Mouse (Mus musculus) gastrocnemius, postnatal 4 days (tissue): ENCODE measurements around the gene Plcb3. TPM values are rescaled to one million over a fixed set of nuclear protein-coding genes. Genes with fewer than 3 reads are reported as not detected.
A peak's percentile ranks its signal among the peaks of the same experiment; 100 is the strongest.

Experiments used
- DNase-seq, 2 experiments: peaks; one replicate each; pipeline ENCODE4 v3.0.0; 2021 to 2022; ENCODE audit warnings: low spot score in 2 of 2, mixed read lengths in 2 of 2
- long read RNA-seq, 2 experiments: library from polyadenylated mRNA; stranded (forward); transcript quantifications; one replicate each; pipeline ENCODE4 v2.0.0; 2021
- total RNA-seq, 2 experiments: library from RNA; stranded (reverse); gene quantifications; 2 replicates each; pipeline ENCODE4 v1.2.3; 2021

Gene Plcb3
- 10 to 100 TPM; 22.2 to 23.9 TPM for total RNA-seq
- long read RNA-seq, experiment 1, full-length matches to known transcripts: 22 of 29 reads
- long read RNA-seq, experiment 1, partial matches to known transcripts: 2 of 29 reads
- long read RNA-seq, experiment 1, other reads (novel, unspliced or antisense): 5 of 29 reads
- long read RNA-seq, experiment 2, full-length matches to known transcripts: 37 of 52 reads
- long read RNA-seq, experiment 2, partial matches to known transcripts: 7 of 52 reads
- long read RNA-seq, experiment 2, other reads (novel, unspliced or antisense): 8 of 52 reads

- DNase-seq: peak in 1 of 2 experiments; percentile 80
Observed at GRCm38 (mm10) chr19:6975537-6976521, at the start of gene Plcb3. Gene Plcb3 (minus strand): TSS chr19:6976470.

GRCm38 (mm10) chr19:7020224-7020641 is 44.0 kb upstream of the Plcb3 start:
- no peak for DNase-seq

GRCm38 (mm10) chr19:7019191-7019590 is 42.9 kb upstream of the Plcb3 start, which contains the start of gene Fermt3:
Gene Fermt3 (minus strand): TSS chr19:7019469.
- no peak for DNase-seq

- no peak for DNase-seq
Observed at GRCm38 (mm10) chr19:7018546-7018945, 42.3 kb upstream of the Plcb3 start.

- DNase-seq: no peak
Observed at GRCm38 (mm10) chr19:7017541-7018457, 41.5 kb upstream of the Plcb3 start.

GRCm38 (mm10) chr19:7014481-7015135 is 38.3 kb upstream of the Plcb3 start:
- DNase-seq: no peak

- DNase-seq: no peak
Observed at GRCm38 (mm10) chr19:7013984-7014383, 37.7 kb upstream of the Plcb3 start.

- no peak for DNase-seq
Observed at GRCm38 (mm10) chr19:7012426-7012825, 36.2 kb upstream of the Plcb3 start.

- DNase-seq: no peak
Observed at GRCm38 (mm10) chr19:7006892-7007593, 30.8 kb upstream of the Plcb3 start.

- no peak for DNase-seq
Observed at GRCm38 (mm10) chr19:6999360-7000063, 23.2 kb upstream of the Plcb3 start.

GRCm38 (mm10) chr19:6997721-6998290 is 21.5 kb upstream of the Plcb3 start:
- no peak for DNase-seq

GRCm38 (mm10) chr19:6996006-6996405 is 19.7 kb upstream of the Plcb3 start, which contains the start of the genes Nudt22 and Trpt1:
Gene Nudt22 (minus strand): TSS chr19:6996117.
Gene Trpt1 (plus strand): TSS chr19:6996131.
- peak; percentile 73 to 86 for DNase-seq

GRCm38 (mm10) chr19:6995255-6995991 is 19.2 kb upstream of the Plcb3 start:
- peak in 1 of 2 experiments; percentile 29 for DNase-seq

GRCm38 (mm10) chr19:6994489-6994888 is 18.2 kb upstream of the Plcb3 start:
- no peak for DNase-seq

- DNase-seq: no peak
Observed at GRCm38 (mm10) chr19:6994002-6994401, 17.7 kb upstream of the Plcb3 start.

GRCm38 (mm10) chr19:6993011-6993770 is 16.9 kb upstream of the Plcb3 start:
- no peak for DNase-seq
